Mouse (Mus musculus): ENCODE measurements around the gene Gm14862.

DNA sequence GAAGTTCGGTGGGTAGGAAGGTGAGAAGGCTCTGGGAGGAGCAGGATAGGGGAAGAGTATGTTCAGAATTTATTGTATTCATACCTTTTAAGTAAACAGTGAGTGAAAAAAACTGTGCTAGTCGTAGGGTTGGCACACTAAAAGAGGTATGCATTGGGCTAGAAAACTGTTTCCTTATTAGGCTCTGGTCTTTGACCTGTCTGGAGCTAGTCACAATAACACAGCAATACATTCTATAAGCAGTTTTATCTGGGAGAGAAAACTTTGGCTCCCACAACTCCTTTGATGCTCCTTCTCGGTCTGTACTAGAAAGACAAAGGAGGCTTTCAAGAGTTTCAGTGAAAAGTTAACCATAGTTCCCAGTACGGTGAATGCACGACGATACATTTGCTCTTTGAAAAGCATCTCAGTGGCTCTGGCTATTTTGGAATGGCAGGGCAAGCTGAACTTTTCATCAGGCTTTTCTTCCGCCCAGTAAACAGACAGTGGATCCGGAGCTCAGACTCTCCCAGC, 15.3 kb upstream of the Gm14862 start:
- TF ChIP-seq CTCF (IDR thresholded peaks at IDR 0.05; ENCODE audit: low read depth) (no peak), EP300 (optimal IDR thresholded peaks at IDR 0.05) (no peak)
